In the genomic region with DNA sequence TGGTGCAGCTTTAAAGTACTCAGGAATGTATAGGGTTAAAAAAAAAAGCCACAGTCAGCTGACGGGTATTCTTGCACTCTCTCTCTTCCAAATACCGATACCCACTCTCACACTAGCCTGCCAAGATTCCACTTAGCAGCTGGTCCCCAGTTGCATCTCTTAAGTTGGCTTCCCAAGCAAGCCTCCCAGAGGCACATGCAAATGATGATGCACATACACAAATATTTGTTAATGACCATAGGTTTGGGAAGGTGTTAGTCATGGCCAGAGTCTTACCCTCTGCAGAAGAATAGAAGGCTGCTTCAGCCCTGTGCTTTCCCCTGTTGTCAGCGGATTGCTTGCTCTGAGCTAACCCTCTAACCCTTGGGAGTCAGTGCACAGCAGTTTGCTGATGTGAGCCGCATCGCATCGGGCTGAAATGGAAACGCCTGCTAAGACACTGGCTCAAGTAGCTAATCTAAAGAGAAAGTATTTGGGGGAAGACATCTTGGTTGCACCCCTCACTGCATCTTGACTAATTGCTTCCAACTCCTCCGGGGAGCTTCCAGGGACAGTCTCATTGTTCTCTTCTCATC, we compare ENCODE assay signal across 9 mouse cellular contexts. TPM values are rescaled to one million over a fixed set of nuclear protein-coding genes. Genes with fewer than 3 reads are reported as not detected.
DNase-seq lines count a peak whose midpoint lies in the region; ATAC-seq lines count a peak whose summit lies in the region.
"Had no signal": no experiment of that assay in that cellular context is flagged by ENCODE, and none has a peak within 500 bp of the region (broad histone marks: within the 10 kb centered on the region; RNA-seq: fewer than 3 reads in every experiment).

No protein-coding gene starts in this region.

- peaks cover 15% of the 10 kb centered on the region for H3K4me1 ChIP-seq in heart, embryonic 10.5 days
- 0 out of 2 replicates have a peak, but pooled peaks cover 3% of the 10 kb centered on the region for H3K4me1 ChIP-seq in neural tube, embryonic 14.5 days (ENCODE audit: control insufficient read depth, insufficient read depth, low read length)
- peaks cover 9% of the 10 kb centered on the region; the same call in 1 of the 2 replicates for H3K4me1 ChIP-seq in kidney, embryonic 15.5 days

- peak overlapping the region; percentile 45 for H3K4me2 ChIP-seq in neural tube, embryonic 14.5 days (ENCODE audit: low read depth, low read length)
- no peak overlapping the region for H3K4me2 ChIP-seq in kidney, embryonic 15.5 days

- no peaks in the 10 kb centered on the region for H3K36me3 ChIP-seq in heart, embryonic 10.5 days
- H3K36me3 ChIP-seq in neural tube, embryonic 14.5 days (ENCODE audit: control insufficient read depth, insufficient read depth, low read length) = no peaks in the 10 kb centered on the region
- H3K36me3 ChIP-seq in kidney, embryonic 15.5 days = no peaks in the 10 kb centered on the region

- H3K9me3 ChIP-seq in heart, embryonic 10.5 days = no peaks in the 10 kb centered on the region
- H3K9me3 ChIP-seq in neural tube, embryonic 14.5 days (ENCODE audit: control insufficient read depth, low read length) = no peaks in the 10 kb centered on the region
- H3K9me3 ChIP-seq in kidney, embryonic 15.5 days (replicated peaks) = no peaks in the 10 kb centered on the region

- WGBS in heart, embryonic 10.5 days = 13% methylated on average over 8 of the region's 8 CpGs
- WGBS in neural tube, embryonic 14.5 days = 3% methylated on average over 8 of the region's 8 CpGs
- 11% methylated on average over 8 of the region's 8 CpGs for WGBS in kidney, embryonic 15.5 days

- peak; percentile 89 for DNase-seq in brain, adult 2 months (ENCODE audit: low read depth, low spot score)
- DNase-seq in embryo, embryonic 9.5 days (ENCODE audit: extremely low spot score) = peak; percentile 39
- DNase-seq in heart, embryonic 10.5 days (ENCODE audit: low spot score) = no peak
- peak; percentile 25 to 37 for DNase-seq in layer of hippocampus, postnatal 25 days (ENCODE audit: extremely low spot score in 1 of 2, low spot score in 1 of 2)
- no peak for DNase-seq in adrenal gland, postnatal 36 days

- peak overlapping the region; percentile 36 for H3K4me3 ChIP-seq in heart, embryonic 10.5 days
- peak overlapping the region; percentile 13 for H3K4me3 ChIP-seq in neural tube, embryonic 14.5 days (ENCODE audit: low read depth, low read length)
- no peak overlapping the region for H3K4me3 ChIP-seq in kidney, embryonic 15.5 days (replicated peaks)

- no peak overlapping the region; the same call in 1 of the 2 replicates for H3K9ac ChIP-seq in neural tube, embryonic 14.5 days (replicated peaks; ENCODE audit: low read depth, low read length)
- no peak overlapping the region for H3K9ac ChIP-seq in kidney, embryonic 15.5 days

- no peaks in the 10 kb centered on the region for H3K27me3 ChIP-seq in heart, embryonic 10.5 days (ENCODE audit: insufficient read depth, poor library complexity, severe bottlenecking)
- H3K27me3 ChIP-seq in neural tube, embryonic 14.5 days (ENCODE audit: control insufficient read depth, insufficient read depth, low read length) = no peaks in the 10 kb centered on the region
- H3K27me3 ChIP-seq in kidney, embryonic 15.5 days = peaks cover 7% of the 10 kb centered on the region; the same call in 1 of the 2 replicates

- H3K27ac ChIP-seq in heart, embryonic 10.5 days = no peak overlapping the region
- no peak overlapping the region for H3K27ac ChIP-seq in neural tube, embryonic 14.5 days (ENCODE audit: low read depth, low read length)
- H3K27ac ChIP-seq in kidney, embryonic 15.5 days = no peak overlapping the region
- H3K27ac ChIP-seq: macrophage had no signal

- peak; percentile 86 for ATAC-seq in neural tube, embryonic 14.5 days (ENCODE audit: low read depth)
- ATAC-seq in megakaryocyte progenitor cell, adult 5-6 weeks (replicated peaks; ENCODE audit: poor library complexity) = no peak
- no peak for ATAC-seq in kidney, embryonic 15.5 days (replicated peaks; ENCODE audit: low FRiP score)

RNA-seq across cellular contexts. Expression of gene Ccdc89, which starts 39.4 kb away (rescaled TPM):
- polyA plus RNA-seq in heart, embryonic 10.5 days (2016; fragmentation: Nextera tagmentation; extraction: Ambion mirVana) = 1.3 and 2.0 TPM in 2 replicates
- under 1 TPM; 0.40 to 0.69 TPM for total RNA-seq in layer of hippocampus, postnatal 25 days (2021)
- polyA plus RNA-seq in neural tube, embryonic 14.5 days (2014; fragmentation: Nextera tagmentation; extraction: Ambion mirVana) = 1.8 and 2.1 TPM in 2 replicates
- not detected in 2 replicates for total RNA-seq in megakaryocyte progenitor cell, adult 5-6 weeks (2015)
- total RNA-seq in megakaryocyte progenitor cell, adult 5-6 weeks (2017) = 0.54 and 0.58 TPM in 2 replicates
- 1.3 and 1.7 TPM in 2 replicates for polyA plus RNA-seq in kidney, embryonic 15.5 days (2015; fragmentation: Nextera tagmentation; extraction: Ambion mirVana)
- under 1 TPM; 0.36 to 0.43 TPM for total RNA-seq in adrenal gland, postnatal 36 days (2021)

RNA-seq across cellular contexts. Expression of gene Crebzf, which starts 55.6 kb away (rescaled TPM):
- 16.2 and 24.9 TPM in 2 replicates for polyA plus RNA-seq in heart, embryonic 10.5 days (2016; fragmentation: Nextera tagmentation; extraction: Ambion mirVana)
- 10 to 100 TPM; 70.3 to 88.1 TPM for total RNA-seq in layer of hippocampus, postnatal 25 days (2021)
- polyA plus RNA-seq in neural tube, embryonic 14.5 days (2014; fragmentation: Nextera tagmentation; extraction: Ambion mirVana) = 49.5 and 54.2 TPM in 2 replicates
- 104 and 106 TPM in 2 replicates for total RNA-seq in megakaryocyte progenitor cell, adult 5-6 weeks (2015)
- 55.0 and 76.4 TPM in 2 replicates for total RNA-seq in megakaryocyte progenitor cell, adult 5-6 weeks (2017)
- 34.7 and 35.8 TPM in 2 replicates for polyA plus RNA-seq in kidney, embryonic 15.5 days (2015; fragmentation: Nextera tagmentation; extraction: Ambion mirVana)
- total RNA-seq in adrenal gland, postnatal 36 days (2021) = 10 to 100 TPM; 71.8 to 77.5 TPM

Comparison
In these comparisons a context has a peak if more than half of its experiments do, and no peak if none do; other contexts are left out.
1. DNase-seq: peak in brain, adult 2 months (single experiment), embryo, embryonic 9.5 days (single experiment) and layer of hippocampus, postnatal 25 days (2 of 2); none in heart, embryonic 10.5 days (single experiment) and adrenal gland, postnatal 36 days (0 of 2).